Mouse (Mus musculus): ENCODE measurements around the gene Dgki. TPM values are rescaled to one million over a fixed set of nuclear protein-coding genes. Genes with fewer than 3 reads are reported as not detected.

Gene Dgki
- polyA plus RNA-seq, 1 experiment from 2014 or later: 9.6 TPM

- Histone ChIP-seq H3K4me2 (replicated peaks) (no peak overlapping the region), H3K4me1 (replicated peaks; ENCODE audit: control insufficient read depth, insufficient read depth, low read length) (0 out of 2 replicates have a peak, but pooled peaks cover 5% of the 10 kb centered on the region), H3K27ac (no peak overlapping the region), H3K4me3 (replicated peaks; ENCODE audit: low read length) (no peak overlapping the region), H3K36me3 (replicated peaks; ENCODE audit: control insufficient read depth, insufficient read depth) (no peaks in the 10 kb centered on the region), H3K9ac (no peak overlapping the region), H3K27me3 (ENCODE audit: control insufficient read depth, insufficient read depth, low read length) (no peaks in the 10 kb centered on the region), H3K9me3 (ENCODE audit: control insufficient read depth, low read length) (no peaks in the 10 kb centered on the region)
- ATAC-seq (ENCODE audit: low FRiP score) (no peak; the same call in 1 of the 2 replicates), DNase-seq (ENCODE audit: low spot score) (no peak)
- 62% methylated on average over 6 of the region's 6 CpGs for WGBS
These were observed 22.9 kb downstream of the Dgki start for GRCm38 (mm10) chr6:37276834-37277715.

GRCm38 (mm10) chr6:37276181-37276580 is 23.8 kb downstream of the Dgki start:
- Histone ChIP-seq H3K36me3 (replicated peaks; ENCODE audit: control insufficient read depth, insufficient read depth) (no peaks in the 10 kb centered on the region), H3K9ac (no peak overlapping the region), H3K4me3 (replicated peaks; ENCODE audit: low read length) (no peak overlapping the region), H3K9me3 (ENCODE audit: control insufficient read depth, low read length) (no peaks in the 10 kb centered on the region), H3K27me3 (ENCODE audit: control insufficient read depth, insufficient read depth, low read length) (no peaks in the 10 kb centered on the region), H3K4me1 (replicated peaks; ENCODE audit: control insufficient read depth, insufficient read depth, low read length) (0 out of 2 replicates have a peak, but pooled peaks cover 5% of the 10 kb centered on the region), H3K27ac (no peak overlapping the region), H3K4me2 (replicated peaks) (no peak overlapping the region)
- 82% methylated on average over 5 of the region's 5 CpGs for WGBS
- ATAC-seq (ENCODE audit: low FRiP score) (no peak), DNase-seq (ENCODE audit: low spot score) (no peak)

- H3K36me3 ChIP-seq (replicated peaks; ENCODE audit: control insufficient read depth, insufficient read depth): no peaks in the 10 kb centered on the region
- 78% methylated on average over 8 of the region's 8 CpGs for WGBS
- H3K4me2 ChIP-seq (replicated peaks): no peak overlapping the region
- no peaks in the 10 kb centered on the region for H3K4me1 ChIP-seq (replicated peaks; ENCODE audit: control insufficient read depth, insufficient read depth, low read length)
- no peaks in the 10 kb centered on the region for H3K9me3 ChIP-seq (ENCODE audit: control insufficient read depth, low read length)
- no peak for DNase-seq (ENCODE audit: low spot score)
- no peak overlapping the region for H3K9ac ChIP-seq
- no peak overlapping the region for H3K4me3 ChIP-seq (replicated peaks; ENCODE audit: low read length)
- no peaks in the 10 kb centered on the region for H3K27me3 ChIP-seq (ENCODE audit: control insufficient read depth, insufficient read depth, low read length)
- H3K27ac ChIP-seq: no peak overlapping the region
- ATAC-seq (ENCODE audit: low FRiP score): no peak
These were observed 28.9 kb downstream of the Dgki start for GRCm38 (mm10) chr6:37270905-37271591.

- 0 out of 2 replicates have a peak, but pooled peaks cover 5% of the 10 kb centered on the region for H3K9me3 ChIP-seq (ENCODE audit: control insufficient read depth, low read length)
- H3K27me3 ChIP-seq (ENCODE audit: control insufficient read depth, insufficient read depth, low read length): no peaks in the 10 kb centered on the region
- H3K4me3 ChIP-seq (replicated peaks; ENCODE audit: low read length): no peak overlapping the region
- H3K9ac ChIP-seq: no peak overlapping the region
- no peak for DNase-seq (ENCODE audit: low spot score)
- H3K36me3 ChIP-seq (replicated peaks; ENCODE audit: control insufficient read depth, insufficient read depth): no peaks in the 10 kb centered on the region
- H3K4me1 ChIP-seq (replicated peaks; ENCODE audit: control insufficient read depth, insufficient read depth, low read length): no peaks in the 10 kb centered on the region
- ATAC-seq (ENCODE audit: low FRiP score): no peak
- H3K27ac ChIP-seq: no peak overlapping the region
- no peak overlapping the region for H3K4me2 ChIP-seq (replicated peaks)
- WGBS: 93% methylated on average over 6 of the region's 6 CpGs
These were observed 31.4 kb downstream of the Dgki start for GRCm38 (mm10) chr6:37268589-37268988.

- Histone ChIP-seq H3K4me2 (replicated peaks) (no peak overlapping the region), H3K36me3 (replicated peaks; ENCODE audit: control insufficient read depth, insufficient read depth) (no peaks in the 10 kb centered on the region), H3K9ac (no peak overlapping the region), H3K27ac (no peak overlapping the region), H3K4me1 (replicated peaks; ENCODE audit: control insufficient read depth, insufficient read depth, low read length) (no peaks in the 10 kb centered on the region), H3K9me3 (ENCODE audit: control insufficient read depth, low read length) (0 out of 2 replicates have a peak, but pooled peaks cover 5% of the 10 kb centered on the region), H3K27me3 (ENCODE audit: control insufficient read depth, insufficient read depth, low read length) (no peaks in the 10 kb centered on the region), H3K4me3 (replicated peaks; ENCODE audit: low read length) (no peak overlapping the region)
- ATAC-seq (ENCODE audit: low FRiP score) (no peak), DNase-seq (ENCODE audit: low spot score) (no peak)
- WGBS: 92% methylated on average over 4 of the region's 4 CpGs
These were observed 32.0 kb downstream of the Dgki start for GRCm38 (mm10) chr6:37267952-37268351.

GRCm38 (mm10) chr6:37262486-37262885 is 37.5 kb downstream of the Dgki start:
- ATAC-seq (ENCODE audit: low FRiP score) (no peak), DNase-seq (ENCODE audit: low spot score) (no peak)
- 0 out of 2 replicates have a peak, but pooled peaks cover 5% of the 10 kb centered on the region for H3K9me3 ChIP-seq (ENCODE audit: control insufficient read depth, low read length)
- no peak overlapping the region for H3K9ac ChIP-seq
- H3K4me2 ChIP-seq (replicated peaks): no peak overlapping the region
- 86% methylated on average over 7 of the region's 7 CpGs for WGBS
- H3K27me3 ChIP-seq (ENCODE audit: control insufficient read depth, insufficient read depth, low read length): no peaks in the 10 kb centered on the region
- H3K4me1 ChIP-seq (replicated peaks; ENCODE audit: control insufficient read depth, insufficient read depth, low read length): no peaks in the 10 kb centered on the region
- no peaks in the 10 kb centered on the region for H3K36me3 ChIP-seq (replicated peaks; ENCODE audit: control insufficient read depth, insufficient read depth)
- H3K4me3 ChIP-seq (replicated peaks; ENCODE audit: low read length): no peak overlapping the region
- no peak overlapping the region for H3K27ac ChIP-seq

GRCm38 (mm10) chr6:37261236-37261852 is 38.6 kb downstream of the Dgki start:
- no peak for ATAC-seq (ENCODE audit: low FRiP score)

GRCm38 (mm10) chr6:37258662-37259061 is 41.3 kb downstream of the Dgki start:
- Histone ChIP-seq H3K27ac (no peak overlapping the region), H3K9me3 (ENCODE audit: control insufficient read depth, low read length) (no peaks in the 10 kb centered on the region), H3K9ac (no peak overlapping the region), H3K4me2 (replicated peaks) (no peak overlapping the region), H3K4me3 (replicated peaks; ENCODE audit: low read length) (no peak overlapping the region), H3K36me3 (replicated peaks; ENCODE audit: control insufficient read depth, insufficient read depth) (no peaks in the 10 kb centered on the region), H3K4me1 (replicated peaks; ENCODE audit: control insufficient read depth, insufficient read depth, low read length) (no peaks in the 10 kb centered on the region), H3K27me3 (ENCODE audit: control insufficient read depth, insufficient read depth, low read length) (no peaks in the 10 kb centered on the region)
- WGBS: 87% methylated on average over 7 of the region's 7 CpGs
- ATAC-seq (ENCODE audit: low FRiP score) (no peak), DNase-seq (ENCODE audit: low spot score) (no peak)

More at GRCm38 (mm10) chr6:37261236-37261852, 38.6 kb downstream of the Dgki start:
- no peak overlapping the region for H3K27ac ChIP-seq
- no peak overlapping the region for H3K4me2 ChIP-seq (replicated peaks)
- H3K4me1 ChIP-seq (replicated peaks; ENCODE audit: control insufficient read depth, insufficient read depth, low read length): no peaks in the 10 kb centered on the region
- WGBS: 91% methylated on average over 10 of the region's 10 CpGs
- no peak for DNase-seq (ENCODE audit: low spot score)
- no peaks in the 10 kb centered on the region for H3K36me3 ChIP-seq (replicated peaks; ENCODE audit: control insufficient read depth, insufficient read depth)
- no peaks in the 10 kb centered on the region for H3K27me3 ChIP-seq (ENCODE audit: control insufficient read depth, insufficient read depth, low read length)
- H3K9ac ChIP-seq: no peak overlapping the region
- 0 out of 2 replicates have a peak, but pooled peaks cover 5% of the 10 kb centered on the region for H3K9me3 ChIP-seq (ENCODE audit: control insufficient read depth, low read length)
- H3K4me3 ChIP-seq (replicated peaks; ENCODE audit: low read length): no peak overlapping the region

GRCm38 (mm10) chr6:37254144-37254543 is 45.8 kb downstream of the Dgki start:
- H3K4me1 ChIP-seq (replicated peaks; ENCODE audit: control insufficient read depth, insufficient read depth, low read length): no peaks in the 10 kb centered on the region
- WGBS: 58% methylated on average over 8 of the region's 8 CpGs
- no peaks in the 10 kb centered on the region for H3K27me3 ChIP-seq (ENCODE audit: control insufficient read depth, insufficient read depth, low read length)
- H3K4me2 ChIP-seq (replicated peaks): no peak overlapping the region
- DNase-seq (ENCODE audit: low spot score) (no peak), ATAC-seq (ENCODE audit: low FRiP score) (no peak)
- no peaks in the 10 kb centered on the region for H3K9me3 ChIP-seq (ENCODE audit: control insufficient read depth, low read length)
- H3K9ac ChIP-seq: no peak overlapping the region
- H3K4me3 ChIP-seq (replicated peaks; ENCODE audit: low read length): no peak overlapping the region
- no peak overlapping the region for H3K27ac ChIP-seq
- no peaks in the 10 kb centered on the region for H3K36me3 ChIP-seq (replicated peaks; ENCODE audit: control insufficient read depth, insufficient read depth)
